Mouse (Mus musculus) neural tube, embryonic 15.5 days (tissue): ENCODE results near the gene Rpl36. TPM values are rescaled to one million over a fixed set of nuclear protein-coding genes. Genes with fewer than 3 reads are reported as not detected.
A peak's percentile ranks its signal among the peaks of the same experiment; 100 is the strongest.

ENCODE experiments used
- ATAC-seq: fragments of 200-750 bp; cut with Nextera tagmentation; 2 replicates; pipeline ENCODE4 v1.8.0; 2017; ENCODE audit warnings: mild to moderate bottlenecking, moderate TSS enrichment, moderate library complexity; ENCODE audit not compliant: low FRiP score
- H3K27ac ChIP-seq: fragments of 300-500 bp; sonication (generic); replicated peaks from 2 replicates; pipeline ENCODE4 v1.5.1; 2015; ENCODE audit warnings: mild to moderate bottlenecking, inconsistent platforms
- H3K27me3 ChIP-seq: fragments of 300-500 bp; sonication (generic); replicated peaks from 2 replicates; pipeline ENCODE4 v1.6.1; 2015; ENCODE audit warnings: inconsistent platforms
- H3K36me3 ChIP-seq: fragments of 300-500 bp; sonication (generic); 2 replicates; pipeline ENCODE4 v1.6.1; 2015; ENCODE audit warnings: inconsistent platforms
- H3K4me1 ChIP-seq: fragments of 300-500 bp; sonication (generic); 2 replicates; pipeline ENCODE4 v1.6.1; 2015; ENCODE audit warnings: inconsistent platforms
- H3K4me2 ChIP-seq: fragments of 300-500 bp; sonication (generic); 2 replicates; pipeline ENCODE4 v1.6.1; 2015; ENCODE audit warnings: inconsistent platforms, mild to moderate bottlenecking, moderate library complexity
- H3K4me3 ChIP-seq: fragments of 300-500 bp; sonication (generic); replicated peaks from 2 replicates; pipeline ENCODE4 v1.5.1; 2015; ENCODE audit warnings: mild to moderate bottlenecking, inconsistent platforms
- H3K9ac ChIP-seq: fragments of 300-500 bp; sonication (generic); replicated peaks from 2 replicates; pipeline ENCODE4 v1.6.1; 2015; ENCODE audit warnings: mild to moderate bottlenecking, inconsistent platforms
- H3K9me3 ChIP-seq: fragments of 300-500 bp; sonication (generic); replicated peaks from 2 replicates; pipeline ENCODE4 v1.6.1; 2016; ENCODE audit warnings: inconsistent platforms
- whole genome bisulfite sequencing: fragments of 180-500 bp; shearing (Covaris S2); methylation state at CpG from one replicate; pipeline ENCODE4 v1.1.7; 2015; ENCODE audit warnings: mixed read lengths; 5-methylcytosine and 5-hydroxymethylcytosine counted together
- polyA plus RNA-seq: library from polyadenylated mRNA; unstranded; fragments of >200 nt; fragmentation: Nextera tagmentation; extraction: Ambion mirVana; gene quantifications from 2 replicates; pipeline ENCODE4 v1.2.1, GENCODE M21; 2015

The Rpl36 gene
- polyA plus RNA-seq, 1 experiment from 2014 or later = 1,028 TPM

DNA sequence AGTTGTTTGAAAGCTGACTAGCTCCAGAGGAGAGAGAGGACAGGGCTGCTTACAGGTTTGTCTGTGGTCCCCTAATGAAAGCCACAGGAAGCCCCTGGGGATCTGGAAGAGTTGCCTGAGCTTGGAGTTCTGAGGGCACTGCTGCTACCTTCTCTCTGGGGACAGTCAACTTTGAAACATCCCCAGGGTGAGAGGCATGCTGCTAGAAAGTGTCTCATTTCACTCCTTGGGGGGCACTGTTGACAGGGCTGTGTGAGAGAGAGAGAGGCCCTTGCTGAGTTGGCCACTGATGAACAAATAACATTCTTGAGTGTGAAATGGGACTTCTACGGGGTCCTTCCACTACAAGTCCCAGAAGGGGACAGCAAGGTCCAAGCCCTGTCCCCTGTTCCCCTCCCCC lies 25.4 kb upstream of the Rpl36 start:
- Histone ChIP-seq H3K4me2 (peak overlapping the region; percentile 88; the same call in 1 of the 2 replicates), H3K9me3 (no peaks in the 10 kb centered on the region), H3K4me1 (peaks cover 59% of the 10 kb centered on the region), H3K4me3 (no peak overlapping the region), H3K27me3 (no peaks in the 10 kb centered on the region), H3K36me3 (peaks cover 56% of the 10 kb centered on the region), H3K9ac (no peak overlapping the region), H3K27ac (no peak overlapping the region)
- WGBS = 68% methylated on average over 1 of the region's 1 CpGs
- no peak for ATAC-seq

DNA sequence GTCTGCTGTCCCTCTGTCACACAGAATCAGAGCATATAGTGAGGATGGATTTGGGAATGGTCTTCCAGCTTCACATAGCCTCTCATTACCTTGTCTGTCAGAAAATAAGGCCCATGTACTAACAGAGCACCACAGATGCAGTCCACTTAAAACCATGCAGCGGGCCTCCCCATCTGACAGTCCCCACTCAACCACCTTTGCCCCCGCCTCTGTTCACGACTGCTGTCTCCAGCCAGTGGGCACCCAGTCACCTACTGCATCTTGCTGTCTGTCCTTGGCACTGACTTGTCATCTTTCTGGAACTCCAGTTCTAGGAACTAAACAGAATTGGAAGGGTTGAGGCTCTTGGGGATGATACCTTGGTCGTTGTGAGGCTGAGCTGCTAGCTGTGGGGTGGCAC lies 24.3 kb upstream of the Rpl36 start:
- WGBS = 100% methylated on average over 4 of the region's 4 CpGs
- no peak overlapping the region for H3K27ac ChIP-seq
- no peaks in the 10 kb centered on the region for H3K27me3 ChIP-seq
- H3K4me2 ChIP-seq = no peak overlapping the region
- H3K9ac ChIP-seq = no peak overlapping the region
- no peak overlapping the region for H3K4me3 ChIP-seq
- H3K36me3 ChIP-seq = peaks cover 63% of the 10 kb centered on the region
- H3K9me3 ChIP-seq = no peaks in the 10 kb centered on the region
- no peak for ATAC-seq
- H3K4me1 ChIP-seq = peaks cover 50% of the 10 kb centered on the region

DNA sequence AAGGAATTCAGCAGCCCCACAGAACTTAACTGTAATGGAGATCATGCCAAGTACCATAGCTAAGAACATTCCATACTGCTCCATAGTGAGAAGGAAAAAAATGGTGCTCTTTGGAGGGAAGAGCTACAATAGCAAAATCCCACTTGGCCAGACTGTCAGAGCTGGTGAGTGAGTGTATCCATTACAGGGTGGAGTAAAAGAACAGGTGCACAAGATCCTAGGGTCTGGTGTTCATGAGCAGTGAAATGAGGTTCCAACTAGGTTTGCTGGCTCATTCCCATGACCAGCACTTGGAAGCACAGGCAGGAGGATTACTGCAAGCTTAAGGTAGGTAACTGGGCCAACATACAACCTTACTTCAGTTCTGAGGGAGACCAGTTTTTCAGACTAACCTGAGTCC lies 20.7 kb upstream of the Rpl36 start:
- peaks cover 31% of the 10 kb centered on the region for H3K4me1 ChIP-seq
- H3K4me2 ChIP-seq = no peak overlapping the region
- H3K9ac ChIP-seq = no peak overlapping the region
- H3K4me3 ChIP-seq = no peak overlapping the region
- peaks cover 91% of the 10 kb centered on the region for H3K36me3 ChIP-seq
- no peak overlapping the region for H3K27ac ChIP-seq
- no peaks in the 10 kb centered on the region for H3K27me3 ChIP-seq
- no peak for ATAC-seq
- no peaks in the 10 kb centered on the region for H3K9me3 ChIP-seq

DNA sequence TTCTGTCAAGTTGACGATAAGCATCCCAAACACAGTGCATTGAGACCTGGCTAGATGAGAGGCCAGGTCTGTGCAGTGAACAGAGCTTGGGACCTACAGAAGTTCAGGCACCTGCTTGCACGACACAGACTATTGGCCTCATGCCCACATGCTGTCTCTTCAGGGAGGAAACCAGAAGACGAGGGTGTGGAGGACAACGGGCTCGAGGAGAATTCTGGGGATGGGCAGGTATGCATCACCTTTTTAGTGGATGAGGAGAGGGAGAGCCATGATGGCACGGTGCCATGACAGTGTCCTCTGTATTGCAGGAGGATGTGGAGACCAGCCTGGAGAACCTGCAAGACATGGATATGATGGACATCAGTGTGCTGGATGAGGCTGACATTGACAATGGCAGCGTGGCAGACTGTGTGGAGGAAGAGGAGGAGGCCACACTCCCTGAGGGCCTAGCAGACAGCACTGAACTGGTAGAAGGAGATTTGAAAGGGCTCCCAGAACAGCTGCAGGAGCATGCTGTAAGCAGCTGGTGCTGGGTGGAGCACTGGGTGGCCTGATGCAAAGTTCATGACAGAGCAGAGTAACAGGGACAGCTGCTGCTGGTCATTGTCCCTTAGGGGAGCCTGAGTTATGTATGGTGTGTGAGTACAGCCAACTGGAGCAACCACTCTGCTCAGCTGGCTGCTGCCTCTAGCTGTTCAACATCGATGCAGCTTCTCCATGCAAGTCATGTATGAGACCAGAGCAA lies 19.5 kb upstream of the Rpl36 start:
- Histone ChIP-seq H3K27me3 (no peaks in the 10 kb centered on the region), H3K9ac (no peak overlapping the region), H3K4me1 (peaks cover 20% of the 10 kb centered on the region), H3K9me3 (no peaks in the 10 kb centered on the region), H3K36me3 (peaks cover 87% of the 10 kb centered on the region), H3K4me2 (no peak overlapping the region), H3K27ac (no peak overlapping the region), H3K4me3 (no peak overlapping the region)
- WGBS = 90% methylated on average over 8 of the region's 8 CpGs
- no peak for ATAC-seq

DNA sequence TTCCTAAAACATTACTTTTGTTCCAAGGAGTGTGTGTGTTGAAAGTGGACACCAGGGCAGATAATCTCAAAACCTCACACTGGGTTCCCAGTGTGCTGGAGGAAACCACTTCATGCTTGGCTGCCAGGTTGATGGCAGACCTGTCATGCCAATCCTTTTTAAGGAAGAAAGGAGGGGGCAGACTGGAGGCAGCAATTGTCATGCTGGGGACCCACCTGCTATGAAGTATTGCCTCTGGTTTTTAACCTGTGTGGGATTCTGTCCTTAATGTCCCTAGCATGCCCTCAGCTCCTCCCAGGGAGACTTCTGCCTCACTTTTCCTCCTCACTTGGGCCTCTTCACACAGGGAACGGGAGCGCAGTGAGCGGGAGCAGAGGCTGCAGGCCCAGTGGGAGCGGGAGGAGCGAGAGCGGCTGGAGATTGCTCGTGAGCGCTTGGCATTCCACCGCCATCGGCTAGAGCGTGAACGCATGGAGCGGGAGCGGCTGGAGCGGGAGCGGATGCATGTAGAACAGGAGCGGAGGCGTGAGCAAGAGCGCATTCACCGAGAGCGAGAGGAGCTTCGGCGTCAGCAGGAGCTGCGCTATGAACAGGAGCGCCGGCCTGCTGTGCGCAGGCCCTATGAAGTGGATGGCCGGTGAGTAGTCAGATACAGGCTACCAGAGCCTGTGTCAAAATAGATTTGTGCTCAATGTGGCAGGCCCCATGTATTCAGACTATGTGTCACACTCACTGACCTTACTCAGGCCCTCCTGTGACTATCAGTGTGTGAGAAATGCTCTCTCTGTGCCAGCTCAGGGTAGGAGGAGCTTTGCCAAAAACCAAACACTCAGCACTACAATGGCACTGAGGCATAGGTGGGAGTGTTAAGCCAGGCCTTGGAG lies 9.8 kb upstream of the Rpl36 start:
- no peak for ATAC-seq
- 95% methylated on average over 28 of the region's 28 CpGs for WGBS

DNA sequence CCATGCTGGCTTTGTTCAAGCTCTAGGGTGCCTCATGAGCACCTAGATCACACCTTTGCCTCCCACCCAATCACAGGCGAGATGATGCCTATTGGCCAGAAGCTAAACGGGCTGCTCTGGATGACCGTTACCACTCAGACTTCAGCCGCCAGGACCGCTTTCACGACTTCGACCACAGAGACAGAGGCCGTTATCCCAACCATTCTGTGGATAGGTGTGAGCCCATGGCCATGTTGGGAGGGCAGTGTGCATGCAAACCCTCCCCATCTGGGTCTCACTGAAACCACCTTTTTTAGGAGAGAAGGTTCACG lies 9.2 kb upstream of the Rpl36 start:
- no peak for ATAC-seq

More for the DNA sequence above, 9.8 kb upstream of the Rpl36 start:
- H3K9me3 ChIP-seq = no peaks in the 10 kb centered on the region
- H3K27ac ChIP-seq = no peak overlapping the region
- H3K4me1 ChIP-seq = peaks cover 11% of the 10 kb centered on the region
- no peaks in the 10 kb centered on the region for H3K27me3 ChIP-seq
- H3K4me3 ChIP-seq = no peak overlapping the region
- no peak overlapping the region for H3K4me2 ChIP-seq
- peaks cover 87% of the 10 kb centered on the region for H3K36me3 ChIP-seq
- H3K9ac ChIP-seq = no peak overlapping the region

DNA sequence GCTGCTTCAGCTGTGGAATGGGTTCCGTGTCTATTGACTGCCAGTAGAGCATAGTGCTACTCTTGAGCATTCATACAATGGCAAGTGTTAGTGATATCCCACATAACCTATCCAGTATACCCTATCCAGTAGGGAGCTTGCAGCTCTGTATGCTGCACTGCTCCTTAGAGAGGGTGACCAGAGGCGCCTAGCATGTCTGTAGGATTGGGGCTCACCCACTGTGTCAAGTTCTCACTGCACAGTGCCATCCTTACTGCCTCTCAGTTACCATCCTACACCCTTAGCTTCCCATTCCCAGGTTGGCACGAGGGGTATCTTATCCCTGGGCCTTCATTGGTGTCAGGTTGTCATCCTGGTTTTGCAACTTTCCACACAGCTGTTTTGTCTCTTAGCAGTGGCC lies 8.8 kb upstream of the Rpl36 start:
- peaks cover 83% of the 10 kb centered on the region for H3K36me3 ChIP-seq
- H3K27me3 ChIP-seq = no peaks in the 10 kb centered on the region
- H3K4me1 ChIP-seq = peaks cover 20% of the 10 kb centered on the region
- ATAC-seq = no peak
- H3K27ac ChIP-seq = no peak overlapping the region
- no peaks in the 10 kb centered on the region for H3K9me3 ChIP-seq
- no peak overlapping the region for H3K9ac ChIP-seq
- WGBS = 93% methylated on average over 3 of the region's 3 CpGs
- no peak overlapping the region for H3K4me2 ChIP-seq
- H3K4me3 ChIP-seq = no peak overlapping the region

More for the DNA sequence above, 9.2 kb upstream of the Rpl36 start:
- H3K9me3 ChIP-seq = no peaks in the 10 kb centered on the region
- no peaks in the 10 kb centered on the region for H3K27me3 ChIP-seq
- peaks cover 17% of the 10 kb centered on the region for H3K4me1 ChIP-seq
- no peak overlapping the region for H3K27ac ChIP-seq
- no peak overlapping the region for H3K9ac ChIP-seq
- peaks cover 87% of the 10 kb centered on the region for H3K36me3 ChIP-seq
- no peak overlapping the region for H3K4me2 ChIP-seq
- WGBS = 90% methylated on average over 9 of the region's 9 CpGs
- H3K4me3 ChIP-seq = no peak overlapping the region

DNA sequence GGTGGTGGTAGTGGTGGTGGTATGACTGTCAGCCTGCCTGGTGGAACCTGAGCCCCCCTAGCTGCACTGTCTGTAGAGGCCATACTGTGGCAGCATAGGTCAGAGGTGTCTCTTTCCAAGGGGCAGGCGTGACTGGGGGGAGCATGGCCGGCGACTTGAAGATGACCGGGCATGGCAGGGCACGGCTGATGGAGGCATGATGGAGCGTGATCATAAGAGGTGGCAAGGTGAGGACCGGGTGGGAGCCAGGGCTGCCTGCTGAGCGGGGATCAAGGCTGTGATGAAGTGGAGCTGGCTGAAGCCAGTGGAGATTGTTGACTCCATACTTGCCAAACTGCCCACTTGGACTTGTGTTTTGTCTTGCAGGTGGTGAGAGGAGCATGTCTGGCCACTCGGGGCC lies 7.8 kb upstream of the Rpl36 start:
- Histone ChIP-seq H3K9ac (no peak overlapping the region), H3K27me3 (no peaks in the 10 kb centered on the region), H3K9me3 (no peaks in the 10 kb centered on the region), H3K27ac (no peak overlapping the region), H3K36me3 (peaks cover 73% of the 10 kb centered on the region), H3K4me2 (no peak overlapping the region), H3K4me1 (peaks cover 25% of the 10 kb centered on the region), H3K4me3 (no peak overlapping the region)
- 93% methylated on average over 9 of the region's 9 CpGs for WGBS
- ATAC-seq = no peak

DNA sequence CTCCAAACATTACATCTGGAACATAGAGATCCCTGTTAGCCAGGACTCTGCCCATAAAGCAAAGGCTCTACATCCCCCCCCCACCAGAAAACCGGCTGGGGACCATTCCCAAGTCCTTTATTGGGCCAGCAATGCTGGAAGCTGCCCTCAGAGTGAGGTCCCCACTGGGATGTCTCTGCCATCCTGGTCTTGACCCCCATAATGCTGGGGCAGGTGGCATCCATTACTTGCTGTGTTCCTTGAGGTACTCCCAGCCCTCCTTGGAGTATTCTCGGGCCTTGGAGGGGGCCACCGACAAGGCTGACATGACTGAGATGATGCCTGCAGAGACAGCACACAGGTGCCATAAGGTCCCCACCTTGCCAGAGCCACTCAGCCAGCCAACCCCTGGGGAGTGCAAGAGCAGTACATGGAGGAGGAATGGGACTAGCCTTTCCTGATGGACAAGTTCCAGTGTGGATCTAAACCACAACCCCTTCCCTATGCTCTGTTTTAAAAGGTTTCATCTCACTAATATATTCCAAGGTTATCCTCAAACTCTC lies 5.6 kb upstream of the Rpl36 start:
- ATAC-seq = no peak
- peaks cover 52% of the 10 kb centered on the region for H3K36me3 ChIP-seq
- no peak overlapping the region for H3K4me3 ChIP-seq

DNA sequence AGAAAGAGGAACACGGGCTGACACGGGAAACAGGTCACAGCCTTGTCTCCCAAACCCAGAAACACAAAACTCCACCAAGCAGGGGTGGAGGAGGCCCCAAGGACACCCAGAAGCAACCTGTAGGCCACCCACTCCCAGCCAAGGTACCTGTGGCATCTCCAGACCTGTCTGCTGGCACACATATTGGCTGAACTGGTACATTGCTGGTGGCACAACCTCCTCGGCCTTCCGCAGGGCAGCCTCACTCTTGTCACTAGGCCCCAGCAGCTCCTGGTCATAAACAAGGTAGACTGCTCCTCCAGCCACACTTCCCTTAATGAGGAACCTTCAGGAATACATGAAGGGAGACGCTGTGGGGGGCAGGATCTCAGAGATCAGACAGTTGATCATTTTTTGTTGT lies 4.5 kb upstream of the Rpl36 start:
- Histone ChIP-seq H3K27ac (peak overlapping the region; percentile 77), H3K9me3 (no peaks in the 10 kb centered on the region), H3K27me3 (no peaks in the 10 kb centered on the region), H3K36me3 (peaks cover 41% of the 10 kb centered on the region), H3K4me1 (peaks cover 42% of the 10 kb centered on the region), H3K9ac (peak overlapping the region; percentile 71), H3K4me3 (peak overlapping the region; percentile 51), H3K4me2 (peak overlapping the region; percentile 75)
- ATAC-seq = no peak
- WGBS = 69% methylated on average over 5 of the region's 5 CpGs

More for the DNA sequence above, 5.6 kb upstream of the Rpl36 start:
- Histone ChIP-seq H3K9ac (no peak overlapping the region), H3K27ac (no peak overlapping the region), H3K27me3 (no peaks in the 10 kb centered on the region), H3K4me2 (no peak overlapping the region), H3K4me1 (peaks cover 40% of the 10 kb centered on the region), H3K9me3 (no peaks in the 10 kb centered on the region)
- WGBS = 72% methylated on average over 3 of the region's 3 CpGs

DNA sequence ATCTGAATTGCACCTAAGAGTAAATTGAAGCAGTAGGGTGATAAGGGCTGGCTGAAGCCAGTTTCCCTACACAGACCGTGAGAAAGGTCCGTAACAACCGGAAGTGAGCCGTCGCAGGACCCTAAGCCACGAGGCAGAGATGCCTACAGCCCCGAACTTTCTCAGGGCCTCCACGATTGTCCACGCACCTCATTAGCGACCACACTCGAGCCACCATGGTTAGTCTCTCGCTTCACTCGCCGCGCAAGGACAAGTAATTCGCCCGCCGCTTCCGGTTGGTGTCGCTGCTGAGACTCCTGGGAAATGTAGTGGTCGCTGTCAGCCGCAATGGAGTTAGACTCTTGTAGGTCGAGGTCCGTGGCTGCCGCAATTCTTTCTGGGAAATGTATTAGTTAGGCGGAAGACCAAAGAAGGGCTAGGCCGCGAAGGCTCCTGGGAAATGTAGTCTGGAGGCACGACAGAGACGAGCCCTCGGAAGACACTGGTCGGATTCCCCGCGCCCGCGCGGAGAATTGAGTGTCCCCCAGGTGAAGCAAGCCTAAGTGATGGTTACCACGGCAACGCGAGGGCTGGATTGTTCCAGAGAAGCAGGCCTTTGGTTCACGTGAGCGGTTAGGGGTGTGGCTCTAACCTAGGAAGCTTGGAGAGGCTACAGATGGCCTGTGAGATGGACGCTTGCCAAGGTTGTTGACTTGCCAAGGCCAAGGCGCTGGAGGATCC lies 3.6 kb upstream of the Rpl36 start, which contains the start of gene 2410015M20Rik:
Gene 2410015M20Rik, minus strand, starts transcription at position 320 of the 720 bp plus-strand sequence.
- Histone ChIP-seq H3K4me2 (peak within 1 kb of the TSS; percentile 75), H3K9me3 (no peaks in the 10 kb centered on the region), H3K4me1 (peaks cover 49% of the 10 kb centered on the region), H3K9ac (peak within 1 kb of the TSS; percentile 71), H3K4me3 (peak within 1 kb of the TSS; percentile 51), H3K27ac (peak within 1 kb of the TSS; percentile 77), H3K27me3 (no peaks in the 10 kb centered on the region), H3K36me3 (peaks cover 31% of the 10 kb centered on the region)
- under 1% methylated on average over 44 of the region's 44 CpGs for WGBS
- ATAC-seq = peak; percentile 86
